ENCODE assay signal across 10 mouse cellular contexts in the genomic region with DNA sequence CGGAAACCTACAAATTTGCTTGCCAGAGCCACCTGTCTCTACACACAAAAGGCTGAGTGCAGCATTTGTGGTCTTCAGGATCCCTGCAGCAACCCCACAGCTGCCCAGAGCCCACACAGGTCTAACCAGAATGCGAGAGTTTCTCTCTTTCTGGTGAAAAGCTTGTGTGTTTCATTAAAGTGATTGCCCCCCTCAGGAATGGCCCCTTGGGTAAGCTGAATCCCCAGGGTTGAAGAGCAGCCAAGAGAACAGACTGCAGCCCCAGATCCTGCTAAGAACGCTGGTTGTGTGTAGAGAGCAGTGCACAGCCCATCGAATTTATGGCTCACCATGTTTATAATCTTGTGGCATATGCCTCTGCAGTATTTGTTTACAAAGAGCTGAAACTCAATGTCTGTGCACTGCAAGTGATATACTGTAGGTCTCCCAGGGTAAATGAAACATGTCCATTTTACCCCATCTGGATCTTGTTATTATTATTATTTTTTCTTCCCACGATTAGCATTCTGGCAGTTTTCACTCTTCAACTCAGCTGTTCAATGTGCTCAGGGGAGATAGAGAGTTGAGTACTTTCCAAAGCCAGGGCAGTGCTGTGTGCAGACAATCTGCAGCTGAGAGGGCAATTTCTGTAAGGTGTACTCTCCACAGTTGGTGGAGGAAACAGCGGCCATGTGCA.
DNase-seq lines count a peak whose midpoint lies in the region.
"Had no signal": no experiment of that assay in that cellular context is flagged by ENCODE, and none has a peak within 500 bp of the region (broad histone marks: within the 10 kb centered on the region; RNA-seq: fewer than 3 reads in every experiment).

No protein-coding gene starts in this region.

- no peak overlapping the region for H3K4me3 ChIP-seq in heart, embryonic 10.5 days
- no peak overlapping the region for H3K4me3 ChIP-seq in embryonic facial prominence, embryonic 10.5 days

- H3K27ac ChIP-seq in heart, embryonic 10.5 days: no peak overlapping the region
- peak overlapping the region; percentile 57 for H3K27ac ChIP-seq in embryonic facial prominence, embryonic 10.5 days (replicated peaks)

- no peaks in the 10 kb centered on the region for H3K4me1 ChIP-seq in heart, embryonic 10.5 days
- H3K4me1 ChIP-seq in embryonic facial prominence, embryonic 10.5 days: peaks cover 17% of the 10 kb centered on the region

- no peaks in the 10 kb centered on the region for H3K36me3 ChIP-seq in heart, embryonic 10.5 days
- H3K36me3 ChIP-seq in embryonic facial prominence, embryonic 10.5 days (replicated peaks): no peaks in the 10 kb centered on the region

- intact Hi-C loops in heart, postnatal 10 days (cut with DNase I): no loop called here

- no peaks in the 10 kb centered on the region for H3K9me3 ChIP-seq in heart, embryonic 10.5 days
- no peaks in the 10 kb centered on the region for H3K9me3 ChIP-seq in embryonic facial prominence, embryonic 10.5 days

- 85% methylated on average over 6 of the region's 6 CpGs for WGBS in heart, embryonic 10.5 days
- 65% methylated on average over 6 of the region's 6 CpGs for WGBS in embryonic facial prominence, embryonic 10.5 days

- DNase-seq in heart, postnatal 10 days: peak; percentile 5 to 14
- DNase-seq in heart, embryonic 10.5 days (ENCODE audit: low spot score): no peak
- DNase-seq in adipocyte (ENCODE audit: low spot score): peak; percentile 44
- DNase-seq in embryonic facial prominence, embryonic 10.5 days (ENCODE audit: low spot score): peak; percentile 10
- peak; percentile 4 for DNase-seq in layer of hippocampus, adult 9-10 months (ENCODE audit: low spot score)
- DNase-seq in urinary bladder, postnatal 36 days (ENCODE audit: low spot score in 2 of 2): no peak
- DNase-seq in lung, postnatal 14 days: no peak
- no peak for DNase-seq in adrenal gland, adult 2 months
- DNase-seq: gastrocnemius, postnatal 14 days had no signal

- no peaks in the 10 kb centered on the region for H3K27me3 ChIP-seq in heart, embryonic 10.5 days (ENCODE audit: insufficient read depth, poor library complexity, severe bottlenecking)
- H3K27me3 ChIP-seq in embryonic facial prominence, embryonic 10.5 days (replicated peaks; ENCODE audit: low read depth, poor library complexity, severe bottlenecking): no peaks in the 10 kb centered on the region
- H3K27me3 ChIP-seq: CH12.LX had no signal

Comparison
In these comparisons a context has a peak if more than half of its experiments do, and no peak if none do; other contexts are left out.
1. DNase-seq: peak in heart, postnatal 10 days (2 of 2), adipocyte (single experiment), embryonic facial prominence, embryonic 10.5 days (single experiment) and layer of hippocampus, adult 9-10 months (single experiment); none in heart, embryonic 10.5 days (single experiment), urinary bladder, postnatal 36 days (0 of 2), lung, postnatal 14 days (single experiment) and adrenal gland, adult 2 months (single experiment).